Comparison of ENCODE assay signal across 14 mouse cellular contexts in the genomic region with DNA sequence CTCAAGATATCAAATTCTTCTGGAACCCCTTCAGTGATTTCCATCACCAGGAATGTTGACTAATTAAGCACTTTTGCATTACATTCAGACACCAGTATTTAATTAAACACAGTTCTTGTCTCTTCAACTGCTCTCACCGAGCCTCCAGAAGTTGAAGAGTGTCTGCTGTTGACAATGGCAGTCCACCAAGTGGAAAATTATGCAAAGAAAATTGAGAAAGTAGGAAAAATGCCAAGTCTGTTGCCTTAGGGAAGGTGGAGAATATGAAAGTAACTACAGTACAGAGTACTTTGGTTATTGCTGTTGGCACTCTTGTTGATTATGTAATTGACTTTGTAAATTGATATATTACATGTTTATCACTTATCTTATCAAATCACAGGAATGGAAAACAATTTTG.
"Had no signal": no experiment of that assay in that cellular context is flagged by ENCODE, and none has a peak within 500 bp of the region (broad histone marks: within the 10 kb centered on the region; RNA-seq: fewer than 3 reads in every experiment).

No protein-coding gene starts in this region.

- H3K4me1 ChIP-seq: kidney, embryonic 15.5 days; liver, embryonic 12.5 days; lung, embryonic 15.5 days; midbrain, embryonic 13.5 days; neural tube, embryonic 13.5 days had no signal

- ATAC-seq: liver, embryonic 12.5 days; midbrain, embryonic 13.5 days had no signal

- H3K4me3 ChIP-seq: kidney, embryonic 15.5 days; limb, embryonic 13.5 days; liver, embryonic 12.5 days; lung, embryonic 15.5 days; midbrain, embryonic 13.5 days; neural tube, embryonic 13.5 days had no signal

- H3K27me3 ChIP-seq: kidney, embryonic 15.5 days; limb, embryonic 13.5 days; liver, embryonic 12.5 days; lung, embryonic 15.5 days; midbrain, embryonic 13.5 days; neural tube, embryonic 13.5 days had no signal

- DNase-seq: kidney, postnatal 14 days; left cerebral cortex, postnatal 4 days; lung, postnatal 14 days; retina, postnatal 1 day; right cerebral cortex, postnatal 4 days; spleen, adult 18-20 months; thymus, adult 18-20 months; thymus, postnatal 14 days had no signal

- H3K4me2 ChIP-seq: kidney, embryonic 15.5 days; limb, embryonic 13.5 days; liver, embryonic 12.5 days; lung, embryonic 15.5 days; midbrain, embryonic 13.5 days; neural tube, embryonic 13.5 days had no signal

- H3K36me3 ChIP-seq: kidney, embryonic 15.5 days; limb, embryonic 13.5 days; liver, embryonic 12.5 days; lung, embryonic 15.5 days; midbrain, embryonic 13.5 days; neural tube, embryonic 13.5 days had no signal

- H3K27ac ChIP-seq: kidney, embryonic 15.5 days; limb, embryonic 13.5 days; liver, embryonic 12.5 days; lung, embryonic 15.5 days; midbrain, embryonic 13.5 days; neural tube, embryonic 13.5 days had no signal

- H3K9me3 ChIP-seq: kidney, embryonic 15.5 days; limb, embryonic 13.5 days; liver, embryonic 12.5 days; lung, embryonic 15.5 days; midbrain, embryonic 13.5 days; neural tube, embryonic 13.5 days had no signal

- H3K9ac ChIP-seq: kidney, embryonic 15.5 days; limb, embryonic 13.5 days; liver, embryonic 12.5 days; lung, embryonic 15.5 days; midbrain, embryonic 13.5 days; neural tube, embryonic 13.5 days had no signal
